Mouse (Mus musculus): ENCODE results near the gene Hist1h1a. TPM values are rescaled to one million over a fixed set of nuclear protein-coding genes. Genes with fewer than 3 reads are reported as not detected.
A peak's percentile ranks its signal among the peaks of the same experiment; 100 is the strongest.
"Not testable (repeated sequence)": the region's sequence is repeated elsewhere in the genome, so short reads cannot be mapped to it uniquely, and the experiment has no call there.

Gene Hist1h1a
- 2.7 and 4.0 TPM in 2 replicates for polyA plus RNA-seq (2014; fragmentation: Nextera tagmentation; extraction: Ambion mirVana)

GRCm38 (mm10) chr13:23763586-23764323 lies at the start of gene Hist1h1a:
Hist1h1a (plus strand) TSS chr13:23763666.
- Histone ChIP-seq H3K36me3 (ENCODE audit: control insufficient read depth, insufficient read depth, low read length) (no peaks in the 10 kb centered on the region), H3K27me3 (ENCODE audit: control insufficient read depth, insufficient read depth, low read length) (no peaks in the 10 kb centered on the region), H3K4me3 (ENCODE audit: low read depth, low read length) (peak within 1 kb of the TSS; percentile 55), H3K27ac (ENCODE audit: low read depth, low read length) (peak within 1 kb of the TSS; percentile 94), H3K4me1 (replicated peaks; ENCODE audit: control insufficient read depth, insufficient read depth, low read length) (peaks cover 4% of the 10 kb centered on the region; the same call in 1 of the 2 replicates), H3K9me3 (ENCODE audit: control insufficient read depth, low read length) (no peaks in the 10 kb centered on the region), H3K4me2 (ENCODE audit: low read depth, low read length, severe bottlenecking) (peak within 1 kb of the TSS; percentile 74), H3K9ac (ENCODE audit: low read length) (peak within 1 kb of the TSS; percentile 86)
- ATAC-seq (replicated peaks; ENCODE audit: low FRiP score) (peak; percentile 77), DNase-seq (ENCODE audit: low spot score) (peak; percentile 95)
- 3% methylated on average over 34 of the region's 34 CpGs for WGBS

DNA sequence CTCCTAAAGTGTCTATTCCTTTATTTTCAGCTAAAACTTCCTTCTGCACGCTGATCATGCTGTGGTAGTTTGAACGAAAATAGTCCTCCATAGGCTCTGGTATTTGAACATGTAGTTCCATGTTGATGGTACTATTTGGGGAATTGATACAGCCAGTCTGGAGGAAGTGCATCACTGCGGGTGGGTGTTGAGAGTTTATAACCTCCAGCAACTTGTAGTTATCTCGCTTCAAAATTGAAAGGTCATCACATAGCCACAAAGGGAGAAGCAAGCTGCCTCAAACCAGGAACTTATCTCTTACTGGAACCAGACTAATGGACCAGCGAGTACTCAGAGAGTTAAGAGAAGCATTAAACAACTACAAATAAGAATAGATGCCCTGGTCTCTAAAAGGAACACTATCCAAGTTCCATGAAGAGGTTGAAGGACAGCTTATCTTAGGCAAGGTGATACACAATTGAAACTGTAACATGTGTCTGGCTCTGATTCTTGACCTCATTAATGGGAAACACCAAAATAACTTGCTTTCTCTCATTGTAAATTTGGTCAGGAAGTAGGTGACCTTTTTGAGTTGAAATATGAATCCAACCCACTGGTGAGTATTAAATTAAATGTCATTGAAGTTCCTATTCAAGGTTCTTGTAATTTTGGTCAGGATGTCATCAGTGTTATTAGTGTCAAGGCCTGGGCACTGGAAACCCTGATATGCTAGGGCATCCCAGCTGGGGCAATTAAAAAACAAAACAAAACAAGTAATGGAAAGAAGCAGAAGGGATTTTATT lies 47.0 kb upstream of the Hist1h1a start:
- Histone ChIP-seq H3K27me3 (ENCODE audit: control insufficient read depth, insufficient read depth, low read length) (no peaks in the 10 kb centered on the region), H3K9ac (ENCODE audit: low read length) (no peak overlapping the region), H3K4me2 (ENCODE audit: low read depth, low read length, severe bottlenecking) (no peak overlapping the region), H3K4me3 (ENCODE audit: low read depth, low read length) (no peak overlapping the region), H3K4me1 (replicated peaks; ENCODE audit: control insufficient read depth, insufficient read depth, low read length) (no peaks in the 10 kb centered on the region), H3K36me3 (ENCODE audit: control insufficient read depth, insufficient read depth, low read length) (no peaks in the 10 kb centered on the region), H3K9me3 (ENCODE audit: control insufficient read depth, low read length) (no peaks in the 10 kb centered on the region), H3K27ac (ENCODE audit: low read depth, low read length) (no peak overlapping the region)
- DNase-seq (ENCODE audit: low spot score) (no peak), ATAC-seq (replicated peaks; ENCODE audit: low FRiP score) (no peak)
- 85% methylated on average over 5 of the region's 5 CpGs for WGBS

DNA sequence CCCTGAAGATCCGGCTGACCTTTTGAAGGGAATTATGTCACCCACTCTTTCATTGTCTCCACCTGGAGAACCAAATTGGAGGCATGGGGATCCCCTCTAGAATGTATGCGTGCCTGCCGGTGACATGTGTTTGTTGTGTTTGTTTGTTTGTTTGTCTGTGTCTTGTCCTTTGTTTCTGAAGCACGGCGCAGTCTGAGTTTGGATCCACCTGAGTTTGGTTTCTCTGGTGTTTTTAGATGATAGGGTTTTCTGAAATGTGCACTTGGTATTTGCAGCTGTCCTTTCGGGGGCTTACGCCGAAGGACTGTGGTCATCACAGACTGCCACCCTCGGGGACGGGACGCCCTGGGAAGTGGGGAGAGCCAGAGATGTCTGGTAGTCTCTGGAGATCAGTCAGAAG lies 46.3 kb upstream of the Hist1h1a start:
- H3K9ac ChIP-seq (ENCODE audit: low read length) = no peak overlapping the region
- H3K4me3 ChIP-seq (ENCODE audit: low read depth, low read length) = no peak overlapping the region
- ATAC-seq (replicated peaks; ENCODE audit: low FRiP score) = no peak
- H3K4me1 ChIP-seq (replicated peaks; ENCODE audit: control insufficient read depth, insufficient read depth, low read length) = no peaks in the 10 kb centered on the region
- H3K27ac ChIP-seq (ENCODE audit: low read depth, low read length) = no peak overlapping the region
- no peak overlapping the region for H3K4me2 ChIP-seq (ENCODE audit: low read depth, low read length, severe bottlenecking)
- DNase-seq (ENCODE audit: low spot score) = no peak
- no peaks in the 10 kb centered on the region for H3K27me3 ChIP-seq (ENCODE audit: control insufficient read depth, insufficient read depth, low read length)
- WGBS = 66% methylated on average over 11 of the region's 11 CpGs
- no peaks in the 10 kb centered on the region for H3K9me3 ChIP-seq (ENCODE audit: control insufficient read depth, low read length)
- no peaks in the 10 kb centered on the region for H3K36me3 ChIP-seq (ENCODE audit: control insufficient read depth, insufficient read depth, low read length)

- not testable (repeated sequence) for H3K9ac ChIP-seq (ENCODE audit: low read length); H3K4me2 ChIP-seq (ENCODE audit: low read depth, low read length, severe bottlenecking); H3K4me3 ChIP-seq (ENCODE audit: low read depth, low read length); H3K27ac ChIP-seq (ENCODE audit: low read depth, low read length); H3K27me3 ChIP-seq (ENCODE audit: control insufficient read depth, insufficient read depth, low read length); ATAC-seq (replicated peaks; ENCODE audit: low FRiP score); H3K4me1 ChIP-seq (replicated peaks; ENCODE audit: control insufficient read depth, insufficient read depth, low read length); H3K36me3 ChIP-seq (ENCODE audit: control insufficient read depth, insufficient read depth, low read length); DNase-seq (ENCODE audit: low spot score); H3K9me3 ChIP-seq (ENCODE audit: control insufficient read depth, low read length)
- WGBS = 14% methylated on average over 2 of the region's 2 CpGs
Measured at GRCm38 (mm10) chr13:23717593-23718245, 45.7 kb upstream of the Hist1h1a start.

GRCm38 (mm10) chr13:23724239-23724638 lies 39.2 kb upstream of the Hist1h1a start:
- Histone ChIP-seq H3K9me3 (ENCODE audit: control insufficient read depth, low read length) (no peaks in the 10 kb centered on the region), H3K27ac (ENCODE audit: low read depth, low read length) (no peak overlapping the region), H3K27me3 (ENCODE audit: control insufficient read depth, insufficient read depth, low read length) (no peaks in the 10 kb centered on the region), H3K36me3 (ENCODE audit: control insufficient read depth, insufficient read depth, low read length) (no peaks in the 10 kb centered on the region), H3K4me3 (ENCODE audit: low read depth, low read length) (no peak overlapping the region), H3K9ac (ENCODE audit: low read length) (no peak overlapping the region), H3K4me2 (ENCODE audit: low read depth, low read length, severe bottlenecking) (no peak overlapping the region), H3K4me1 (replicated peaks; ENCODE audit: control insufficient read depth, insufficient read depth, low read length) (no peaks in the 10 kb centered on the region)
- DNase-seq (ENCODE audit: low spot score) (no peak), ATAC-seq (replicated peaks; ENCODE audit: low FRiP score) (no peak)
- 83% methylated on average over 4 of the region's 4 CpGs for WGBS

GRCm38 (mm10) chr13:23725213-23725612 lies 38.3 kb upstream of the Hist1h1a start:
- no CpG with 5 or more reads among the region's 1 CpGs for WGBS
- H3K36me3 ChIP-seq (ENCODE audit: control insufficient read depth, insufficient read depth, low read length) = no peaks in the 10 kb centered on the region
- no peaks in the 10 kb centered on the region for H3K9me3 ChIP-seq (ENCODE audit: control insufficient read depth, low read length)
- H3K4me1 ChIP-seq (replicated peaks; ENCODE audit: control insufficient read depth, insufficient read depth, low read length) = no peaks in the 10 kb centered on the region
- no peaks in the 10 kb centered on the region for H3K27me3 ChIP-seq (ENCODE audit: control insufficient read depth, insufficient read depth, low read length)
- no peak overlapping the region for H3K27ac ChIP-seq (ENCODE audit: low read depth, low read length)
- H3K9ac ChIP-seq (ENCODE audit: low read length) = no peak overlapping the region
- no peak overlapping the region for H3K4me2 ChIP-seq (ENCODE audit: low read depth, low read length, severe bottlenecking)
- ATAC-seq (replicated peaks; ENCODE audit: low FRiP score) (no peak), DNase-seq (ENCODE audit: low spot score) (no peak)
- H3K4me3 ChIP-seq (ENCODE audit: low read depth, low read length) = no peak overlapping the region

GRCm38 (mm10) chr13:23728472-23729191 lies 34.8 kb upstream of the Hist1h1a start:
- no peaks in the 10 kb centered on the region for H3K27me3 ChIP-seq (ENCODE audit: control insufficient read depth, insufficient read depth, low read length)
- H3K9me3 ChIP-seq (ENCODE audit: control insufficient read depth, low read length) = no peaks in the 10 kb centered on the region
- no peak overlapping the region for H3K4me2 ChIP-seq (ENCODE audit: low read depth, low read length, severe bottlenecking)
- H3K27ac ChIP-seq (ENCODE audit: low read depth, low read length) = no peak overlapping the region
- 88% methylated on average over 18 of the region's 18 CpGs for WGBS
- DNase-seq (ENCODE audit: low spot score) (no peak), ATAC-seq (replicated peaks; ENCODE audit: low FRiP score) (no peak)
- H3K9ac ChIP-seq (ENCODE audit: low read length) = no peak overlapping the region
- no peak overlapping the region for H3K4me3 ChIP-seq (ENCODE audit: low read depth, low read length)
- no peaks in the 10 kb centered on the region for H3K4me1 ChIP-seq (replicated peaks; ENCODE audit: control insufficient read depth, insufficient read depth, low read length)
- no peaks in the 10 kb centered on the region for H3K36me3 ChIP-seq (ENCODE audit: control insufficient read depth, insufficient read depth, low read length)

DNA sequence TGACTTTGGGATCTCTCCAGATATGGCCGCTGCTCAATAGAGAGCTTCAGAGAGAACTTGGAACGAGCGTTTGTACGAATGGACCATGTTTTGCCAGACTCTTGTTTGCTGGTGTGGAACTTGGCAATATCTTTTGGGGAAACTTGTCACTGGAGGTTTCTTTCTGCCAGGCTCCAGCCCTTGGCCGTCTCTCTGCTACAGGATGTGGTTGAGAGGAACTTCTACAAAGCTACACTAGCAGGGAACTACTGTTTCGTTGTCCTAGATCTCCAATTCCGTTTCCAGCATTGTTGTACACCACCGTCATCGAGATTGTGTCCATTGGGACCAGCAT lies 34.3 kb upstream of the Hist1h1a start:
- ATAC-seq (replicated peaks; ENCODE audit: low FRiP score) (no peak), DNase-seq (ENCODE audit: low spot score) (no peak)
- H3K27me3 ChIP-seq (ENCODE audit: control insufficient read depth, insufficient read depth, low read length) = no peaks in the 10 kb centered on the region
- H3K4me1 ChIP-seq (replicated peaks; ENCODE audit: control insufficient read depth, insufficient read depth, low read length) = no peaks in the 10 kb centered on the region
- H3K9ac ChIP-seq (ENCODE audit: low read length) = no peak overlapping the region
- no peaks in the 10 kb centered on the region for H3K36me3 ChIP-seq (ENCODE audit: control insufficient read depth, insufficient read depth, low read length)
- no peak overlapping the region for H3K4me2 ChIP-seq (ENCODE audit: low read depth, low read length, severe bottlenecking)
- H3K4me3 ChIP-seq (ENCODE audit: low read depth, low read length) = no peak overlapping the region
- no peak overlapping the region for H3K27ac ChIP-seq (ENCODE audit: low read depth, low read length)
- WGBS = 96% methylated on average over 9 of the region's 9 CpGs
- no peaks in the 10 kb centered on the region for H3K9me3 ChIP-seq (ENCODE audit: control insufficient read depth, low read length)

Measured in forebrain, embryonic 11.5 days (tissue).